Mouse (Mus musculus) stomach, postnatal 0 days (tissue): ENCODE measurements around the gene Actn1. TPM values are rescaled to one million over a fixed set of nuclear protein-coding genes. Genes with fewer than 3 reads are reported as not detected.

Source experiments
- ATAC-seq: fragments of 200-750 bp; cut with Nextera tagmentation; 2 replicates; pipeline ENCODE4 v1.8.0; 2017; ENCODE audit not compliant: low FRiP score, low TSS enrichment
- DNase-seq: peaks from one replicate; pipeline ENCODE4 v3.0.0-alpha.2; 2016; ENCODE audit warnings: low spot score
- H3K27ac ChIP-seq: fragments of 300-500 bp; sonication (generic); replicated peaks from 2 replicates; pipeline ENCODE4 v1.5.1; 2014; ENCODE audit warnings: mild to moderate bottlenecking, control low read depth
- H3K27me3 ChIP-seq: fragments of 300-500 bp; sonication (generic); 2 replicates; pipeline ENCODE4 v1.6.1; 2014; ENCODE audit warnings: low read length; ENCODE audit not compliant: control insufficient read depth, insufficient read depth
- H3K36me3 ChIP-seq: fragments of 300-500 bp; sonication (generic); 2 replicates; pipeline ENCODE4 v1.6.1; 2014; ENCODE audit warnings: low read length, mixed read lengths; ENCODE audit not compliant: control insufficient read depth, insufficient read depth
- H3K4me1 ChIP-seq: fragments of 300-500 bp; sonication (generic); replicated peaks from 2 replicates; pipeline ENCODE4 v1.6.1; 2014; ENCODE audit warnings: antibody characterized with exemption; ENCODE audit not compliant: control insufficient read depth, insufficient read depth
- H3K4me2 ChIP-seq: fragments of 300-500 bp; sonication (generic); replicated peaks from 2 replicates; pipeline ENCODE4 v1.6.1; 2014; ENCODE audit warnings: low read depth, mild to moderate bottlenecking, control low read depth, moderate library complexity
- H3K4me3 ChIP-seq: fragments of 300-500 bp; sonication (generic); 2 replicates; pipeline ENCODE4 v1.5.1; 2014; ENCODE audit warnings: low read depth, low read length, control low read depth
- H3K9ac ChIP-seq: fragments of 300-500 bp; sonication (generic); 2 replicates; pipeline ENCODE4 v1.6.1; 2014; ENCODE audit warnings: mild to moderate bottlenecking, low read length, control low read depth, mixed read lengths
- H3K9me3 ChIP-seq: fragments of 300-500 bp; sonication (generic); 2 replicates; pipeline ENCODE4 v1.6.1; 2016; ENCODE audit warnings: low read length; ENCODE audit not compliant: control insufficient read depth
- CTCF ChIP-seq: IDR thresholded peaks from 2 replicates; pipeline ENCODE4 v1.5.1; 2016; ENCODE audit warnings: antibody characterized with exemption, low read depth, mild to moderate bottlenecking, moderate library complexity
- EP300 ChIP-seq: optimal IDR thresholded peaks from 2 replicates; pipeline ENCODE3; 2016; ENCODE audit warnings: antibody characterized with exemption
- WGBS: fragments of 180-500 bp; shearing (Covaris S2); extraction: QIAGEN DNeasy Blood & Tissue Kit; methylation state at CpG from one replicate; pipeline ENCODE4 v1.1.7; 2014; 5-methylcytosine and 5-hydroxymethylcytosine counted together
- polyA plus RNA-seq: library from polyadenylated mRNA; unstranded; fragments of >200 nt; fragmentation: Nextera tagmentation; extraction: Ambion mirVana; gene quantifications from 2 replicates; pipeline ENCODE4 v1.2.1, GENCODE M21; 2015

Actn1 gene
- polyA plus RNA-seq, 1 experiment from 2014 or later: 36.8 TPM

DNA sequence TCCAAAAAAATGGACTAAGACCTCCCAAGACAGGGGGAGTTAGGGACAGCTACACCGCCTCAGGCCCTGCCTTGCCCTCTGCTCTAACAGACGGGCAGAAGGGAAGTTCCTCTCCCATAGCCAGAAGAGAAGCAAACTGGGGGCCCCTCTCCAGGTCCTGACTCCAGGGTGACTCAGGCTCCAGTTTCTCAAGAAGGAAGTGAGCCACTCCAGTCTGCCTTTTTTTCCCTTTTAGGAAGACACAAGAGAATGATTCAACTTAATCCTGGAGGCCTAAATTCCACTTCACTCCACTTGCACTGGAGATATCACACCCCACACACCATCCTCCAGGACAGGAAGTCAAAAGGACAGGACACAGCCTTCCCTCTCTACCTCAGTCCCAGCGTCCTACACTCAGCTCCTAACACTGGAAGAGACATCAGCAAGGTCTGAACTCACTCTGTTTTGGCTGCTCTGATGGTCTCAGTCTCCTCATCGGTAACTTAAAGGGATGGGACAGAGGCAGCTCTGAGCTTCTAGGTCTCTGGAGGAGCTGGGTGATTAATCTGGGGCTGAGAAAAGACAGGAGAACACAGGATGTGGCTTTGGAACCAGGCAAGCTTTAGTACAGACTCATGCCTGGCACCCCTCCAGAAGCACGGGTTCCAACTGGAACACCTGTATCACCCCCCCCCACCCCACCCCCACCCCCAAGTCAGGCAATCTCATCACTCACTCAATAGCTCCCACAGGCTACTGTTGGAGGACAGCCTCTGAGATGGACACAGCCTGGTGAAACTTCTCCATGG, 31.0 kb downstream of the Actn1 start:
- Histone ChIP-seq H3K27me3 (no peaks in the 10 kb centered on the region), H3K9ac (no peak overlapping the region), H3K36me3 (no peaks in the 10 kb centered on the region), H3K4me1 (peaks cover 37% of the 10 kb centered on the region), H3K27ac (peak overlapping the region; percentile 91), H3K4me3 (no peak overlapping the region), H3K9me3 (no peaks in the 10 kb centered on the region), H3K4me2 (peak overlapping the region; percentile 34)
- DNase-seq (peak; percentile 46), ATAC-seq (no peak; the same call in 1 of the 2 replicates)
- 34% methylated on average over 5 of the region's 5 CpGs for WGBS
- TF ChIP-seq EP300: no peak
- no peak for TF ChIP-seq CTCF

DNA sequence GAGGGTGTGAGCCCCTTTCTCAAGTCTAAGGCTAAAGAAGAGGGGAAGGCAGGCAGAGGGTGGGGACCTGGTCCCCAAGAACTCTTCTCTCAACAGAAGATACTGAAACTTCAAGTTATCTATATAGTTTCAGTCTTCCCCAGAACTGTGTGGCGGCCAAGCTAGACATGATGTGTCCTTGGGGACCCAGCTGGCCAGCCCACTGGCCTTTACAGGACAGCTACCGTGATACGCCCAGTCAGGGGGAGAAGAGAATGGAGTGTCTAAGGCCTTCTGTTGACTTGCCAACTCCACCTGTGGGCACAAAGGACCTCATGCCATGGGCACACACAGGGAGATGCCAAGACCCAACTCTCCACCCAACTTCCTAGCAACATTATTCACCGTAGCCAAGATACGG, 31.8 kb downstream of the Actn1 start:
- peak overlapping the region; percentile 91 for H3K27ac ChIP-seq
- H3K9me3 ChIP-seq: no peaks in the 10 kb centered on the region
- TF ChIP-seq CTCF (no peak), EP300 (no peak)
- peak; percentile 29 for DNase-seq
- no peaks in the 10 kb centered on the region for H3K27me3 ChIP-seq
- no peak overlapping the region for H3K9ac ChIP-seq
- H3K4me1 ChIP-seq: peaks cover 43% of the 10 kb centered on the region
- H3K36me3 ChIP-seq: no peaks in the 10 kb centered on the region
- no peak overlapping the region for H3K4me2 ChIP-seq
- no peak overlapping the region for H3K4me3 ChIP-seq
- no peak; the same call in 1 of the 2 replicates for ATAC-seq
- WGBS: 65% methylated on average over 5 of the region's 5 CpGs

- Histone ChIP-seq H3K36me3 (no peaks in the 10 kb centered on the region), H3K27me3 (no peaks in the 10 kb centered on the region), H3K4me2 (no peak overlapping the region), H3K4me3 (no peak overlapping the region), H3K9me3 (no peaks in the 10 kb centered on the region), H3K27ac (peak overlapping the region; percentile 91), H3K4me1 (peaks cover 46% of the 10 kb centered on the region), H3K9ac (no peak overlapping the region)
- DNase-seq (peak; percentile 22), ATAC-seq (no peak)
- 29% methylated on average over 3 of the region's 3 CpGs for WGBS
- no peak for TF ChIP-seq EP300
- TF ChIP-seq CTCF: no peak
Measured at GRCm38 (mm10) chr12:80227835-80228234, 32.3 kb downstream of the Actn1 start.

GRCm38 (mm10) chr12:80226101-80226500, 34.1 kb downstream of the Actn1 start:
- Histone ChIP-seq H3K4me3 (no peak overlapping the region), H3K27ac (no peak overlapping the region), H3K4me1 (peaks cover 40% of the 10 kb centered on the region), H3K36me3 (no peaks in the 10 kb centered on the region), H3K27me3 (no peaks in the 10 kb centered on the region), H3K4me2 (no peak overlapping the region), H3K9me3 (no peaks in the 10 kb centered on the region), H3K9ac (no peak overlapping the region)
- DNase-seq (no peak), ATAC-seq (no peak)
- no peak for TF ChIP-seq EP300
- WGBS: 52% methylated on average over 2 of the region's 2 CpGs

DNA sequence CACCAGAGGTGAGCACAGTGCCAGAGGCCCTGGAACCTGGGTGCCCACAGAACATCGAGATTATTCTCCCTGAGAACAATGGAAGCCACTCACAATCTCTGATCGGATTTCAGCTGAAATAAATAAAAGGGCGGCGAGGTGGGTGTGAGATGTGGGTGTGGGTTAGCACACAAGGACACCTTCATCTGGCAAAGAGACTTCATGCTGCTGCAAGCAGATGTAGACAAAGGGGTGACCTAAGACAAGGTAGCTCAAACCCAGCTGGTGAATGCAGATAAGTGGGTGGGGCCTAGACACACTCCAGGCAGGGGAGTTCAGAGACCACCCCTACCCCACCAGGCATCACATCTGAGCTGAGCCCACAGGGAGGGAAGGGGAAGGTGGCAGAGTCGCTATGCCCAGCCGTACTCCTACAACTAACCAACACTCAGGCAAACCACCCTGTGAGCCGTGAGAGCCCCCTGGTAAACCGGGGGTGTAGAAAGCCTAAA, 35.9 kb downstream of the Actn1 start:
- 33% methylated on average over 8 of the region's 8 CpGs for WGBS
- ATAC-seq (no peak), DNase-seq (no peak)
- H3K4me1 ChIP-seq: peaks cover 34% of the 10 kb centered on the region
- H3K27ac ChIP-seq: peak overlapping the region; percentile 71
- H3K36me3 ChIP-seq: no peaks in the 10 kb centered on the region
- no peak overlapping the region for H3K4me3 ChIP-seq
- H3K9me3 ChIP-seq: no peaks in the 10 kb centered on the region
- peak overlapping the region; percentile 23; the same call in 1 of the 2 replicates for H3K4me2 ChIP-seq
- H3K27me3 ChIP-seq: no peaks in the 10 kb centered on the region
- TF ChIP-seq CTCF (no peak), EP300 (no peak)
- no peak overlapping the region for H3K9ac ChIP-seq

DNA sequence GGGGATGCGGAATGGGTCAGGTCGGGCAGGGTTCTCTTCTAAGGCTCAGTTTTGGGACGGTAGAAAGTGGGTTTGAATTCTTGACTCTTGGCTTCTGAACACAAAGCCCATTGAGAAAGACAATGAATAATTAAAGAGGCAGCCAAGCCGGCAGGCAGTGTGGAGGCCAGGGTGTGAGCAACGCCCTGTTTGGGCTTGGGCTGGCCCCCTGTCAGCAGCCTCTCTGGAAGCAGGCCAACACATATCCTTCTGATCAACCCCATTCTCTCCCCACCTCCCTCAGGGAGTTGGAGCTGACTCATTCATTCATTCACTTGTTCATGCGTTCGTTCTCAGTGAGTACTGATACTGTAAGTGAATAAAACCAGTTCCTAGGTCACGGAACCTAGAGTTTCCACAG, 36.7 kb downstream of the Actn1 start:
- TF ChIP-seq EP300 (no peak), CTCF (no peak)
- peak; percentile 65 for ATAC-seq
- Histone ChIP-seq H3K9me3 (no peaks in the 10 kb centered on the region), H3K27me3 (no peaks in the 10 kb centered on the region), H3K4me2 (peak overlapping the region; percentile 23), H3K9ac (no peak overlapping the region), H3K4me3 (no peak overlapping the region), H3K27ac (peak overlapping the region; percentile 71), H3K4me1 (peaks cover 30% of the 10 kb centered on the region), H3K36me3 (no peaks in the 10 kb centered on the region)
- DNase-seq: peak; percentile 64
- WGBS: 22% methylated on average over 8 of the region's 8 CpGs
